Mouse (Mus musculus): ENCODE data around the gene Gm49358. TPM values are rescaled to one million over a fixed set of nuclear protein-coding genes. Genes with fewer than 3 reads are reported as not detected.

Gm49358 gene
- polyA plus RNA-seq, 1 experiment from 2014 or later: not detected

- no peak overlapping the region for H3K4me3 ChIP-seq (ENCODE audit: low read length)
- no peaks in the 10 kb centered on the region for H3K9me3 ChIP-seq (ENCODE audit: control insufficient read depth, low read length)
- no peak overlapping the region for H3K9ac ChIP-seq (ENCODE audit: low read depth, low read length)
- H3K4me1 ChIP-seq (ENCODE audit: control insufficient read depth, insufficient read depth, low read length): no peaks in the 10 kb centered on the region; the same call in 1 of the 2 replicates
- 56% methylated on average over 6 of the region's 6 CpGs for WGBS
- H3K27me3 ChIP-seq (replicated peaks; ENCODE audit: control insufficient read depth, insufficient read depth, low read length): peaks cover 5% of the 10 kb centered on the region; the same call in 1 of the 2 replicates
- no peak overlapping the region for H3K4me2 ChIP-seq (ENCODE audit: low read depth, low read length)
- H3K36me3 ChIP-seq (ENCODE audit: control insufficient read depth, insufficient read depth, low read length): no peaks in the 10 kb centered on the region
- H3K27ac ChIP-seq (ENCODE audit: low read length): no peak overlapping the region; the same call in 1 of the 2 replicates
- ATAC-seq: peak; percentile 59; the same call in 1 of the 2 replicates
These were observed 8.5 kb downstream of the Gm49358 start for GRCm38 (mm10) chr10:86772231-86772631.

DNA sequence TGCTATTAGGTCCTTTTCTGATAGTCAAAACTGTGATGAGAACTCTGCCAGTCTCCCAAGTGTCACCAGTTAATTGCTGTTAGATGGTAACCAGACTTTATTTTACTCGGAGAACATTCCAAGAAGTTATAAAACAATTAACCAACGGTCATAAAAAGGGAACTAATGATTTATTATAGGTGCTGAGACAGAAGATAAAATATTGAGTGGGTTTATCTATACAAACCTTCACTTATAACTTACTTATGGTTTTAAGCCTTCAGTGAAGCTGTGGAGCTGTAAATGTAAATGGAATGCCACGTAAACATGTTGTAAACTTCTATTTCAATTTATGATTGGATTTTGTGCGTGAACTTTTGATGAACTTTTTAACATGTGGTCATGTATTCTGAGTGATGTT is 9.6 kb downstream of the Gm49358 start:
- H3K9ac ChIP-seq (ENCODE audit: low read depth, low read length): no peak overlapping the region
- H3K4me3 ChIP-seq (ENCODE audit: low read length): no peak overlapping the region
- no peak overlapping the region for H3K4me2 ChIP-seq (ENCODE audit: low read depth, low read length)
- 19% methylated on average over 4 of the region's 4 CpGs for WGBS
- H3K27ac ChIP-seq (ENCODE audit: low read length): no peak overlapping the region
- H3K4me1 ChIP-seq (ENCODE audit: control insufficient read depth, insufficient read depth, low read length): peaks cover 8% of the 10 kb centered on the region
- no peaks in the 10 kb centered on the region for H3K36me3 ChIP-seq (ENCODE audit: control insufficient read depth, insufficient read depth, low read length)
- H3K9me3 ChIP-seq (ENCODE audit: control insufficient read depth, low read length): no peaks in the 10 kb centered on the region
- no peak for ATAC-seq
- peaks cover 5% of the 10 kb centered on the region; the same call in 1 of the 2 replicates for H3K27me3 ChIP-seq (replicated peaks; ENCODE audit: control insufficient read depth, insufficient read depth, low read length)

DNA sequence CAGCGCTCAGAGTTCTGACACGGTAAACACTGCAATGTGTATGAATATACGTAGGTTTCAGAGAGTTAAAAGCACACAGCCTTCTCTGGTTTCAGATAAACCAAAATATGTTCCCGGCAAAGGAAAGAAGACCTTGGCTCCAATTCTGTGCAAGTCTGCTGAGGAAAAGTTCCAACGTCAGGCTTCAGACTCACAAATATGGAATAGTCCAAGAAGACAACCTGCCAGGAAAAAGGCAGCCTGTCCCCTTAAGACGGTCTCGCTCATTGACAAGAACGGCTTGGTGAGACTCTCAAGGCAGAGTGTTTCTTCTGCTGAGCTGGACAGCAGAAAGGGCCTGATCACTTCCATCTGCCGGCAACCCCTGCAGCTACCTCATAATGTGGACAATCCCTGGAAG is 12.5 kb downstream of the Gm49358 start:
- WGBS: 58% methylated on average over 9 of the region's 9 CpGs
- H3K27me3 ChIP-seq (replicated peaks; ENCODE audit: control insufficient read depth, insufficient read depth, low read length): peaks cover 3% of the 10 kb centered on the region; the same call in 1 of the 2 replicates
- no peak for ATAC-seq
- peaks cover 14% of the 10 kb centered on the region for H3K4me1 ChIP-seq (ENCODE audit: control insufficient read depth, insufficient read depth, low read length)
- no peak overlapping the region for H3K27ac ChIP-seq (ENCODE audit: low read length)
- H3K9ac ChIP-seq (ENCODE audit: low read depth, low read length): no peak overlapping the region
- no peaks in the 10 kb centered on the region for H3K9me3 ChIP-seq (ENCODE audit: control insufficient read depth, low read length)
- no peaks in the 10 kb centered on the region for H3K36me3 ChIP-seq (ENCODE audit: control insufficient read depth, insufficient read depth, low read length)
- H3K4me2 ChIP-seq (ENCODE audit: low read depth, low read length): no peak overlapping the region
- no peak overlapping the region for H3K4me3 ChIP-seq (ENCODE audit: low read length)

DNA sequence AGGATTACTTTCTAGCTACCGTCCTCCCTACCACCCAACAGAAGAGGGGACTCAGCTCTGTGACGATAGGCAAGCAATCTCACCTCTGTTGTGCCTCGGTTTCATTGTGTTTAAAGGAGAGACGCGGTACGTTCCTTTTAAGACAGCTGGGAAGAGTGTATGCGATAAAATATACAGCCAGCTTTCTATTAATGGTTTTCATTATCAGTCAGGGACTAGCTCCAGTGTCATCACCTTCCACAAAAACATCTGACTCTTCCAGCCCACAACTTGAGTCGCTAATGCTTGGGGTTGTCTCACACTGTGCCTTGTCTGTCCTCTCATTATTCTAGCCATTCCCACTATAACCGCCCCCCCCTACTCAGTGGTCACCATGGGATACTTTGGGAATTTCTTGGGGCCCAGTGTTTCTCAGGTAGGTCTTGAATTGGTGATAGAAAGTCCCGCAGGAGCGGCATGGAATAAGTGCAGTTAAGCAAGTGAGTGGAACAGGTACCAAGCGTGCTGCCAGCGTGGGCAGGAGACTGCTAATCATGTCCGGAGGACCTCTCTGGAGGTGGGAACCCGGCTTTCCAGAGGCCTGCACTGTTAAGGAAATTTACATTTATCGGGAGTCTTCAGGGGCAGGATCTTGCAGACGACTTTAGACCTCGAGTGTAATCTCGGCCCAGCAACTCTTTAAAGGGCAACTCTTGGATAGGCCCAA is 14.0 kb downstream of the Gm49358 start:
- Histone ChIP-seq H3K36me3 (ENCODE audit: control insufficient read depth, insufficient read depth, low read length) (no peaks in the 10 kb centered on the region), H3K27ac (ENCODE audit: low read length) (peak overlapping the region; percentile 76), H3K9ac (ENCODE audit: low read depth, low read length) (peak overlapping the region; percentile 77), H3K9me3 (ENCODE audit: control insufficient read depth, low read length) (no peaks in the 10 kb centered on the region), H3K4me3 (ENCODE audit: low read length) (peak overlapping the region; percentile 67), H3K4me1 (ENCODE audit: control insufficient read depth, insufficient read depth, low read length) (peaks cover 20% of the 10 kb centered on the region), H3K4me2 (ENCODE audit: low read depth, low read length) (peak overlapping the region; percentile 100), H3K27me3 (replicated peaks; ENCODE audit: control insufficient read depth, insufficient read depth, low read length) (no peaks in the 10 kb centered on the region; the same call in 1 of the 2 replicates)
- ATAC-seq: no peak
- 36% methylated on average over 19 of the region's 19 CpGs for WGBS

GRCm38 (mm10) chr10:86778398-86779116 is 14.8 kb downstream of the Gm49358 start, which contains the start of gene Nt5dc3:
TSS of gene Nt5dc3 (plus strand) at chr10:86779005.
- H3K27ac ChIP-seq (ENCODE audit: low read length): peak within 1 kb of the TSS; percentile 76
- ATAC-seq: peak; percentile 97
- peak within 1 kb of the TSS; percentile 77 for H3K9ac ChIP-seq (ENCODE audit: low read depth, low read length)
- peaks cover 21% of the 10 kb centered on the region for H3K4me1 ChIP-seq (ENCODE audit: control insufficient read depth, insufficient read depth, low read length)
- no peaks in the 10 kb centered on the region for H3K9me3 ChIP-seq (ENCODE audit: control insufficient read depth, low read length)
- H3K27me3 ChIP-seq (replicated peaks; ENCODE audit: control insufficient read depth, insufficient read depth, low read length): no peaks in the 10 kb centered on the region; the same call in 1 of the 2 replicates
- WGBS: under 1% methylated on average over 44 of the region's 44 CpGs
- H3K4me3 ChIP-seq (ENCODE audit: low read length): peak within 1 kb of the TSS; percentile 67
- peak within 1 kb of the TSS; percentile 100 for H3K4me2 ChIP-seq (ENCODE audit: low read depth, low read length)
- no peaks in the 10 kb centered on the region for H3K36me3 ChIP-seq (ENCODE audit: control insufficient read depth, insufficient read depth, low read length)

DNA sequence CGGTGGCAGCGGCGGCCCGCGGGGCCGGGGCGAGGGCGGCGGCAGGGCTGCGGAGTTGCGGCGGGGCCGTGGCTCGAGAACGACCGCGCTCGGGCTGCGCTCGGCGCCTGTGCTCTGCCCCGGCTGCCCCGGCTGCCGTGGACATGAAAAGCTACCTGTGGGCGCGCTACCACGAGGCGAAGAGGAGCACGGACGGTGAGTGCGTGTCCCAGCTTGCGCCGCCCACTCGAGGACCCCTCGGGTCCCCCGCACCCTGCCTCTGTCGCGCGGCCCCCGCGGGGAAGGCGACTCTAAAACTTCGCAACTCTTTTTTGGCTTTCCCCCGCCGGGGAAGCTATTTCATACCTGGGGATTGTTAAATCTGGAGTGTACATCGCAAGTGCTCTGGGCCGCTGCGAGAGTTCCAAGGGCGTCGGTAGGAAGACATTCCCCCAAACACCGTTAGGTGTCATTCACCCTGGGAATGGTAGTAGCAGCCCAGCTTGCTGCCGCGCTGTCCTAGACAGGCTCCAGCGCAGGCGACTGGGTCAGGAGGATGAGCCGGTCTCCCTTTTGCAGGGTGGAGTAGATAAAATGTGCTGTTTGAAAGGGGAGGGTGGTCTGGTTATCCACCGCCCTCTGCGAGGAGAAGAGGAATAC is 15.5 kb downstream of the Gm49358 start:
- Histone ChIP-seq H3K9ac (ENCODE audit: low read depth, low read length) (peak overlapping the region; percentile 77), H3K4me1 (ENCODE audit: control insufficient read depth, insufficient read depth, low read length) (peaks cover 21% of the 10 kb centered on the region), H3K4me2 (ENCODE audit: low read depth, low read length) (peak overlapping the region; percentile 100), H3K4me3 (ENCODE audit: low read length) (peak overlapping the region; percentile 67), H3K27me3 (replicated peaks; ENCODE audit: control insufficient read depth, insufficient read depth, low read length) (no peaks in the 10 kb centered on the region; the same call in 1 of the 2 replicates), H3K9me3 (ENCODE audit: control insufficient read depth, low read length) (no peaks in the 10 kb centered on the region), H3K36me3 (ENCODE audit: control insufficient read depth, insufficient read depth, low read length) (no peaks in the 10 kb centered on the region), H3K27ac (ENCODE audit: low read length) (no peak overlapping the region)
- under 1% methylated on average over 58 of the region's 58 CpGs for WGBS
- ATAC-seq: 0 out of 2 replicates have a peak, but pooled peaks have one; percentile 7

GRCm38 (mm10) chr10:86779816-86780500 is 16.2 kb downstream of the Gm49358 start:
- Histone ChIP-seq H3K36me3 (ENCODE audit: control insufficient read depth, insufficient read depth, low read length) (no peaks in the 10 kb centered on the region), H3K4me1 (ENCODE audit: control insufficient read depth, insufficient read depth, low read length) (peaks cover 21% of the 10 kb centered on the region), H3K27me3 (replicated peaks; ENCODE audit: control insufficient read depth, insufficient read depth, low read length) (no peaks in the 10 kb centered on the region), H3K9me3 (ENCODE audit: control insufficient read depth, low read length) (no peaks in the 10 kb centered on the region), H3K27ac (ENCODE audit: low read length) (no peak overlapping the region), H3K9ac (ENCODE audit: low read depth, low read length) (peak overlapping the region; percentile 77), H3K4me2 (ENCODE audit: low read depth, low read length) (peak overlapping the region; percentile 100), H3K4me3 (ENCODE audit: low read length) (peak overlapping the region; percentile 67)
- 24% methylated on average over 12 of the region's 12 CpGs for whole genome bisulfite sequencing
- ATAC-seq: no peak

- H3K9ac ChIP-seq (ENCODE audit: low read depth, low read length): no peak overlapping the region
- no peaks in the 10 kb centered on the region for H3K27me3 ChIP-seq (replicated peaks; ENCODE audit: control insufficient read depth, insufficient read depth, low read length)
- no peaks in the 10 kb centered on the region for H3K9me3 ChIP-seq (ENCODE audit: control insufficient read depth, low read length)
- no peak overlapping the region for H3K4me3 ChIP-seq (ENCODE audit: low read length)
- peaks cover 21% of the 10 kb centered on the region for H3K4me1 ChIP-seq (ENCODE audit: control insufficient read depth, insufficient read depth, low read length)
- H3K36me3 ChIP-seq (ENCODE audit: control insufficient read depth, insufficient read depth, low read length): no peaks in the 10 kb centered on the region
- H3K27ac ChIP-seq (ENCODE audit: low read length): no peak overlapping the region
- 48% methylated on average over 5 of the region's 5 CpGs for WGBS
- no peak overlapping the region for H3K4me2 ChIP-seq (ENCODE audit: low read depth, low read length)
- ATAC-seq: no peak
These were observed 17.9 kb downstream of the Gm49358 start for GRCm38 (mm10) chr10:86781641-86782040.

All from intestine, embryonic 16.5 days (tissue).